Comparison of ENCODE assay signal across 25 mouse cellular contexts in genomic region chr16:18636401-18636800, GRCm38 (mm10). TPM values are rescaled to one million over a fixed set of nuclear protein-coding genes. Genes with fewer than 3 reads are reported as not detected.
"Had no signal": no experiment of that assay in that cellular context is flagged by ENCODE, and none has a peak within 500 bp of the region (broad histone marks: within the 10 kb centered on the region; RNA-seq: fewer than 3 reads in every experiment).

No protein-coding gene starts in this region.

- H3K9me3 ChIP-seq: lung, embryonic 15.5 days; midbrain, embryonic 10.5 days; midbrain, embryonic 13.5 days; neural tube, embryonic 13.5 days had no signal

- H3K4me2 ChIP-seq: lung, embryonic 15.5 days; midbrain, embryonic 13.5 days; neural tube, embryonic 13.5 days had no signal

- ATAC-seq: inflammation-experienced regulatory T-cells, adult 6 months; intestine, embryonic 16.5 days; midbrain, embryonic 13.5 days; midbrain, embryonic 16.5 days had no signal

- H3K4me1 ChIP-seq: lung, embryonic 15.5 days; midbrain, embryonic 13.5 days; neural tube, embryonic 13.5 days had no signal

- H3K36me3 ChIP-seq: lung, embryonic 15.5 days; midbrain, embryonic 10.5 days; midbrain, embryonic 13.5 days; neural tube, embryonic 13.5 days had no signal

- H3K27ac ChIP-seq: layer of hippocampus, adult 2 months; liver, embryonic 14.5 days; lung, embryonic 15.5 days; midbrain, embryonic 10.5 days; midbrain, embryonic 13.5 days; neural tube, embryonic 13.5 days; stomach, postnatal 0 days had no signal

- H3K4me3 ChIP-seq: layer of hippocampus, adult 2 months; lung, embryonic 15.5 days; megakaryocyte, embryonic 14.5 days; midbrain, embryonic 10.5 days; midbrain, embryonic 13.5 days; myocyte; neural tube, embryonic 13.5 days had no signal

- H3K9ac ChIP-seq: liver, embryonic 14.5 days; lung, embryonic 15.5 days; midbrain, embryonic 13.5 days; neural tube, embryonic 13.5 days had no signal

- DNase-seq: kidney, adult 2 months; kidney, postnatal 14 days; layer of hippocampus, adult 9-11 months; lung, adult 18-20 months; lung, postnatal 10 days; lung, postnatal 36 days; retina, postnatal 1 day; right cerebral cortex, postnatal 4 days; thymus, adult 18-20 months; thymus, postnatal 36 days had no signal

- H3K27me3 ChIP-seq: lung, embryonic 15.5 days; neural tube, embryonic 13.5 days had no signal

RNA-seq across cellular contexts. Expression of gene Gm49601, which starts 10.2 kb away (rescaled TPM):
- total RNA-seq: liver, adult 2 months had no signal
- polyA plus RNA-seq: inflammation-experienced regulatory T-cells, adult 6 months; liver, adult 2 months had no signal

RNA-seq across cellular contexts. Expression of gene Gp1bb, which starts 14.2 kb away (rescaled TPM):
- total RNA-seq: liver, adult 2 months; monocyte, adult 5-6 weeks had no signal
- polyA plus RNA-seq: inflammation-experienced regulatory T-cells, adult 6 months; liver, adult 2 months had no signal

RNA-seq across cellular contexts. Expression of gene Tbx1, which starts 45.9 kb away (rescaled TPM):
- total RNA-seq: liver, adult 2 months; monocyte, adult 5-6 weeks; neutrophil, adult 5-6 weeks had no signal
- polyA plus RNA-seq: inflammation-experienced regulatory T-cells, adult 6 months had no signal
